Mouse (Mus musculus) C2C12 (cell line): ENCODE measurements around the gene Hmbs. TPM values are rescaled to one million over a fixed set of nuclear protein-coding genes. Genes with fewer than 3 reads are reported as not detected.

Experiments used
- H3K27me3 ChIP-seq: one replicate; pipeline ENCODE4 v1.6.1; 2011; ENCODE audit not compliant: control insufficient read depth, insufficient read depth, insufficient read length
- H3K36me3 ChIP-seq: one replicate; pipeline ENCODE4 v1.6.1; 2011; ENCODE audit not compliant: control insufficient read depth, insufficient read depth
- H3K4me3 ChIP-seq: one replicate; pipeline ENCODE4 v1.5.1; 2011; ENCODE audit warnings: mild to moderate bottlenecking, control low read depth; ENCODE audit not compliant: poor library complexity, insufficient read depth, severe bottlenecking
- H3K79me2 ChIP-seq: one replicate; pipeline ENCODE4 v1.6.1; 2011; ENCODE audit not compliant: control insufficient read depth, insufficient read depth
- H3K79me3 ChIP-seq: one replicate; pipeline ENCODE4 v1.6.1; 2011; ENCODE audit warnings: low read depth, control low read depth
- H3ac ChIP-seq: one replicate; pipeline ENCODE3; 2011; ENCODE audit warnings: low read depth; ENCODE audit not compliant: control insufficient read depth, insufficient read length
- CEBPB ChIP-seq: IDR thresholded peaks from one replicate; pipeline ENCODE4 v1.6.1; 2011; ENCODE audit warnings: low read depth, mild to moderate bottlenecking, control low read depth, moderate library complexity
- CTCF ChIP-seq: IDR thresholded peaks from one replicate; pipeline ENCODE4 v1.5.1; 2011; ENCODE audit not compliant: control insufficient read depth, insufficient read depth, insufficient read length
- FOSL1 ChIP-seq: IDR thresholded peaks from one replicate; pipeline ENCODE4 v1.8.0; 2011; ENCODE audit warnings: mild to moderate bottlenecking, low read length; ENCODE audit not compliant: poor library complexity, insufficient read depth, severe bottlenecking
- MAX ChIP-seq: IDR thresholded peaks from one replicate; pipeline ENCODE4 v1.6.1; 2011; ENCODE audit warnings: mild to moderate bottlenecking, control low read depth
- MYOD1 ChIP-seq: IDR thresholded peaks from one replicate; pipeline ENCODE4 v1.6.1; 2011; ENCODE audit warnings: low read depth; ENCODE audit not compliant: control insufficient read depth, insufficient read length
- MYOG ChIP-seq: IDR thresholded peaks from one replicate; pipeline ENCODE4 v1.6.1; 2011; ENCODE audit not compliant: control insufficient read depth, insufficient read length; ENCODE audit errors: extremely low read depth
- USF1 ChIP-seq: IDR thresholded peaks from one replicate; pipeline ENCODE4 v1.6.1; 2011; ENCODE audit warnings: low read depth, mild to moderate bottlenecking, control low read depth, moderate library complexity
- polyA plus RNA-seq: library from polyadenylated mRNA; unstranded; fragments of >200 nt; fragmentation: generic; extraction: Trizol; gene quantifications from one replicate; pipeline ENCODE4 v1.2.1, GENCODE M21; 2012; ENCODE audit warnings: missing spikeins

Gene Hmbs
- polyA plus RNA-seq, 1 experiment: 59.6 TPM

GRCm38 (mm10) chr9:44351396-44351795 is 7.4 kb upstream of the Hmbs start:
- Histone ChIP-seq H3ac (no peak overlapping the region), H3K27me3 (no peaks in the 10 kb centered on the region), H3K4me3 (no peak overlapping the region), H3K79me2 (no peaks in the 10 kb centered on the region), H3K36me3 (peaks cover 66% of the 10 kb centered on the region), H3K79me3 (no peaks in the 10 kb centered on the region)
- TF ChIP-seq MAX: no peak
- no peak for TF ChIP-seq MYOD1
- TF ChIP-seq MYOG: no peak
- TF ChIP-seq FOSL1: no peak
- TF ChIP-seq CTCF: no peak
- TF ChIP-seq USF1: no peak
- no peak for TF ChIP-seq CEBPB

GRCm38 (mm10) chr9:44348546-44348945 is 4.5 kb upstream of the Hmbs start:
- H3K27me3 ChIP-seq: no peaks in the 10 kb centered on the region
- peaks cover 1% of the 10 kb centered on the region for H3K79me2 ChIP-seq
- peaks cover 41% of the 10 kb centered on the region for H3K36me3 ChIP-seq
- TF ChIP-seq MYOG (no peak), CTCF (no peak), MAX (no peak), FOSL1 (no peak), USF1 (no peak), MYOD1 (no peak), CEBPB (no peak)
- H3K4me3 ChIP-seq: no peak overlapping the region
- no peaks in the 10 kb centered on the region for H3K79me3 ChIP-seq
- no peak overlapping the region for H3ac ChIP-seq

DNA sequence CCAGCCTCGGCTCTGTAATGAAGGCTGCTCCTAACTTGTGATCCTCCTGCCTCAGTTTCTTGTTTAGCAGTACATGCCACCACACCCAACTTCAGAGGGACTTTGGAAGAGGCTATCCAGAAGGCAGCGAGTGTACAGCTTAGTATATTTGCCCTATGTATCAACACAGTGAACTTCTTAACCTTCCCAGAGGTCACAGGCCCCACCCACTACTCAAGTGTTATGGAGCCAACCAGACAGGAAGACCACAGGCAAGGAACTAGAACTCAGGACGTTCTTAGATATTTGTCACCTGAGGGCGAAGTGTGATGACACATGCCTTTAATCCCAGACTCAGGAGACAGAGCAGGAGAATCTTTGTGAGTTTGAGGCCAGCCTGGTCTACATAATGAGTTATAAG is 3.6 kb upstream of the Hmbs start:
- Histone ChIP-seq H3K27me3 (no peaks in the 10 kb centered on the region), H3K4me3 (no peak overlapping the region), H3K36me3 (peaks cover 33% of the 10 kb centered on the region), H3ac (no peak overlapping the region), H3K79me2 (peaks cover 10% of the 10 kb centered on the region), H3K79me3 (peaks cover 4% of the 10 kb centered on the region)
- TF ChIP-seq CEBPB: no peak
- TF ChIP-seq MYOD1: no peak
- no peak for TF ChIP-seq USF1
- TF ChIP-seq MYOG: no peak
- no peak for TF ChIP-seq CTCF
- no peak for TF ChIP-seq FOSL1

DNA sequence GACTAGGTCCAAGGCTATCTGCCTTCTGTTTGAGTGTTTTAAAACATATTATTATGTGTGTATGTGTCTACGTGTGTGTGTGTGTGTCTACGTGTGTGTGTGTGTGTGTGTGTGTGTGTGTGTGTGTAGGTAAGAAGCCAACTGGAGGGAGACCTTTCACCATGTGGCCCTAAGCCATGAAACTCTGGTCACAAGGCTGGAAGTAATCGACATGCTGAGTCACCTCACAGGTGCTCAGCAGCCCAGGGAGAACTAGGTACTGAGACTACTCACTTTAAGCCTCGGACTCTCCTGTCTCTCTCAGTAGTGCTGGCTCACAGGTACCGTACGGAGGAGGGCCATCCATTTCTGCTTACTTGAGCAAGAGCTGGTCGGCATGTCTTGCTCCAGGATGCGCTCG is 3.1 kb upstream of the Hmbs start:
- no peaks in the 10 kb centered on the region for H3K27me3 ChIP-seq
- H3K4me3 ChIP-seq: no peak overlapping the region
- H3K79me2 ChIP-seq: peaks cover 15% of the 10 kb centered on the region
- H3K36me3 ChIP-seq: peaks cover 33% of the 10 kb centered on the region
- H3K79me3 ChIP-seq: peaks cover 7% of the 10 kb centered on the region
- TF ChIP-seq MYOD1 (no peak), MAX (no peak), CEBPB (no peak), CTCF (no peak), USF1 (no peak), MYOG (no peak)
- no peak overlapping the region for H3ac ChIP-seq

GRCm38 (mm10) chr9:44345570-44346433 is 1.8 kb upstream of the Hmbs start:
- peaks cover 12% of the 10 kb centered on the region for H3K79me3 ChIP-seq
- TF ChIP-seq USF1 (no peak), MYOG (no peak)
- peaks cover 21% of the 10 kb centered on the region for H3K79me2 ChIP-seq
- no peak overlapping the region for H3ac ChIP-seq
- peaks cover 29% of the 10 kb centered on the region for H3K36me3 ChIP-seq
- H3K4me3 ChIP-seq: no peak overlapping the region
- no peaks in the 10 kb centered on the region for H3K27me3 ChIP-seq

DNA sequence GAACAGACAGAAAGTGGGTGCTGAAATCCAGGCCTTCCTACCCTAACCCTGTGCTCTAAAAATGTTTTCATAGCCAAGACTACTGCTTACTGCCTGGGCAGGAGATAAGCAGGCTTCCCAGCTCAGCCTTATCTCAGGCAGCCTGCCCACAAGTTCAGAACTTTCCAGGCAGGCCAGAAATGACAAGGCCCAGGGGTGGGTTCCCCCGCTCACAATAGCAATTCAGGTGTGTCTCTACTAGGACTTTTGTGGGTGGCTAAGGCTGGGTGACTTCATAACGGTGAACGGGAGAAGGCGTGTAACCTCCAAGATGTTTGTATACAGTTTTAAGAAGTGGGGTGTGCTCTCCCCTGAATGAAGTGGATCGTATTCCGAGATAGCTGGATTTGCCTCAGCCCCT is 738 bp downstream of the Hmbs start:
- no peak for TF ChIP-seq MAX
- TF ChIP-seq MYOG: no peak
- TF ChIP-seq CEBPB: no peak
- no peaks in the 10 kb centered on the region for H3K27me3 ChIP-seq
- H3K79me2 ChIP-seq: peaks cover 21% of the 10 kb centered on the region
- peaks cover 15% of the 10 kb centered on the region for H3K79me3 ChIP-seq
- peak overlapping the region; percentile 49 for H3K4me3 ChIP-seq
- H3ac ChIP-seq: peak overlapping the region; percentile 19
- peaks cover 28% of the 10 kb centered on the region for H3K36me3 ChIP-seq
